Mouse (Mus musculus): ENCODE data around the gene Bcl2. TPM values are rescaled to one million over a fixed set of nuclear protein-coding genes. Genes with fewer than 3 reads are reported as not detected.

Gene Bcl2
- polyA plus RNA-seq, 1 experiment from 2014 or later = 20.9 TPM

- H3K9me3 ChIP-seq (ENCODE audit: control insufficient read depth, low read length) = no peaks in the 10 kb centered on the region
- H3K4me1 ChIP-seq (ENCODE audit: control insufficient read depth, insufficient read depth, low read length) = peaks cover 8% of the 10 kb centered on the region; the same call in 1 of the 2 replicates
- no peak overlapping the region for H3K4me3 ChIP-seq (ENCODE audit: low read length)
- peak overlapping the region; percentile 65; the same call in 1 of the 2 replicates for H3K27ac ChIP-seq (ENCODE audit: low read depth, low read length)
- H3K27me3 ChIP-seq (ENCODE audit: control insufficient read depth, insufficient read depth, low read length) = no peaks in the 10 kb centered on the region
- H3K4me2 ChIP-seq (replicated peaks; ENCODE audit: low read depth, low read length) = peak overlapping the region; percentile 1; the same call in 1 of the 2 replicates
- H3K36me3 ChIP-seq (ENCODE audit: control insufficient read depth, insufficient read depth, low read length) = no peaks in the 10 kb centered on the region
- H3K9ac ChIP-seq (ENCODE audit: low read depth, low read length) = no peak overlapping the region
- WGBS = 49% methylated on average over 18 of the region's 18 CpGs
- ATAC-seq (ENCODE audit: low FRiP score, low TSS enrichment) = peak; percentile 88
Measured at GRCm38 (mm10) chr1:106687435-106688160, 26.5 kb downstream of the Bcl2 start.

- H3K4me2 ChIP-seq (replicated peaks; ENCODE audit: low read depth, low read length) = no peak overlapping the region
- H3K27me3 ChIP-seq (ENCODE audit: control insufficient read depth, insufficient read depth, low read length) = no peaks in the 10 kb centered on the region
- no peaks in the 10 kb centered on the region for H3K9me3 ChIP-seq (ENCODE audit: control insufficient read depth, low read length)
- no peak overlapping the region for H3K4me3 ChIP-seq (ENCODE audit: low read length)
- H3K9ac ChIP-seq (ENCODE audit: low read depth, low read length) = no peak overlapping the region
- WGBS = 78% methylated on average over 2 of the region's 2 CpGs
- no peak overlapping the region for H3K27ac ChIP-seq (ENCODE audit: low read depth, low read length)
- ATAC-seq (ENCODE audit: low FRiP score, low TSS enrichment) = no peak
- peaks cover 8% of the 10 kb centered on the region; the same call in 1 of the 2 replicates for H3K4me1 ChIP-seq (ENCODE audit: control insufficient read depth, insufficient read depth, low read length)
- H3K36me3 ChIP-seq (ENCODE audit: control insufficient read depth, insufficient read depth, low read length) = no peaks in the 10 kb centered on the region
Measured at GRCm38 (mm10) chr1:106685702-106686101, 28.4 kb downstream of the Bcl2 start.

GRCm38 (mm10) chr1:106684546-106684945 is 29.5 kb downstream of the Bcl2 start:
- WGBS = 74% methylated on average over 3 of the region's 3 CpGs
- Histone ChIP-seq H3K36me3 (ENCODE audit: control insufficient read depth, insufficient read depth, low read length) (no peaks in the 10 kb centered on the region), H3K9me3 (ENCODE audit: control insufficient read depth, low read length) (no peaks in the 10 kb centered on the region), H3K9ac (ENCODE audit: low read depth, low read length) (no peak overlapping the region), H3K4me3 (ENCODE audit: low read length) (no peak overlapping the region), H3K27ac (ENCODE audit: low read depth, low read length) (no peak overlapping the region), H3K4me2 (replicated peaks; ENCODE audit: low read depth, low read length) (no peak overlapping the region), H3K4me1 (ENCODE audit: control insufficient read depth, insufficient read depth, low read length) (peaks cover 8% of the 10 kb centered on the region; the same call in 1 of the 2 replicates), H3K27me3 (ENCODE audit: control insufficient read depth, insufficient read depth, low read length) (no peaks in the 10 kb centered on the region)
- no peak for ATAC-seq (ENCODE audit: low FRiP score, low TSS enrichment)

GRCm38 (mm10) chr1:106682829-106683228 is 31.2 kb downstream of the Bcl2 start:
- Histone ChIP-seq H3K9me3 (ENCODE audit: control insufficient read depth, low read length) (no peaks in the 10 kb centered on the region), H3K4me1 (ENCODE audit: control insufficient read depth, insufficient read depth, low read length) (peaks cover 8% of the 10 kb centered on the region; the same call in 1 of the 2 replicates), H3K9ac (ENCODE audit: low read depth, low read length) (no peak overlapping the region), H3K36me3 (ENCODE audit: control insufficient read depth, insufficient read depth, low read length) (no peaks in the 10 kb centered on the region), H3K4me3 (ENCODE audit: low read length) (no peak overlapping the region), H3K4me2 (replicated peaks; ENCODE audit: low read depth, low read length) (no peak overlapping the region), H3K27me3 (ENCODE audit: control insufficient read depth, insufficient read depth, low read length) (no peaks in the 10 kb centered on the region), H3K27ac (ENCODE audit: low read depth, low read length) (no peak overlapping the region)
- ATAC-seq (ENCODE audit: low FRiP score, low TSS enrichment) = no peak
- 70% methylated on average over 3 of the region's 3 CpGs for WGBS

- Histone ChIP-seq H3K4me2 (replicated peaks; ENCODE audit: low read depth, low read length) (no peak overlapping the region), H3K36me3 (ENCODE audit: control insufficient read depth, insufficient read depth, low read length) (no peaks in the 10 kb centered on the region), H3K4me3 (ENCODE audit: low read length) (no peak overlapping the region), H3K27ac (ENCODE audit: low read depth, low read length) (no peak overlapping the region), H3K4me1 (ENCODE audit: control insufficient read depth, insufficient read depth, low read length) (no peaks in the 10 kb centered on the region), H3K27me3 (ENCODE audit: control insufficient read depth, insufficient read depth, low read length) (no peaks in the 10 kb centered on the region), H3K9ac (ENCODE audit: low read depth, low read length) (no peak overlapping the region), H3K9me3 (ENCODE audit: control insufficient read depth, low read length) (no peaks in the 10 kb centered on the region)
- peak; percentile 70 for ATAC-seq (ENCODE audit: low FRiP score, low TSS enrichment)
- WGBS = 15% methylated on average over 6 of the region's 6 CpGs
Measured at GRCm38 (mm10) chr1:106679800-106680515, 34.1 kb downstream of the Bcl2 start.

GRCm38 (mm10) chr1:106678060-106678478 is 36.0 kb downstream of the Bcl2 start:
- H3K27ac ChIP-seq (ENCODE audit: low read depth, low read length) = no peak overlapping the region
- no peak overlapping the region for H3K9ac ChIP-seq (ENCODE audit: low read depth, low read length)

GRCm38 (mm10) chr1:106666140-106667088 is 47.7 kb downstream of the Bcl2 start:
- peak; percentile 95 for ATAC-seq (ENCODE audit: low FRiP score, low TSS enrichment)
- Histone ChIP-seq H3K9me3 (ENCODE audit: control insufficient read depth, low read length) (no peaks in the 10 kb centered on the region), H3K4me2 (replicated peaks; ENCODE audit: low read depth, low read length) (no peak overlapping the region), H3K36me3 (ENCODE audit: control insufficient read depth, insufficient read depth, low read length) (no peaks in the 10 kb centered on the region), H3K27me3 (ENCODE audit: control insufficient read depth, insufficient read depth, low read length) (no peaks in the 10 kb centered on the region), H3K4me1 (ENCODE audit: control insufficient read depth, insufficient read depth, low read length) (peaks cover 32% of the 10 kb centered on the region), H3K4me3 (ENCODE audit: low read length) (no peak overlapping the region), H3K9ac (ENCODE audit: low read depth, low read length) (no peak overlapping the region), H3K27ac (ENCODE audit: low read depth, low read length) (peak overlapping the region; percentile 70; the same call in 1 of the 2 replicates)
- 20% methylated on average over 8 of the region's 8 CpGs for WGBS

More at GRCm38 (mm10) chr1:106678060-106678478, 36.0 kb downstream of the Bcl2 start:
- Histone ChIP-seq H3K4me1 (ENCODE audit: control insufficient read depth, insufficient read depth, low read length) (no peaks in the 10 kb centered on the region), H3K36me3 (ENCODE audit: control insufficient read depth, insufficient read depth, low read length) (no peaks in the 10 kb centered on the region), H3K9me3 (ENCODE audit: control insufficient read depth, low read length) (no peaks in the 10 kb centered on the region), H3K4me2 (replicated peaks; ENCODE audit: low read depth, low read length) (no peak overlapping the region), H3K27me3 (ENCODE audit: control insufficient read depth, insufficient read depth, low read length) (no peaks in the 10 kb centered on the region), H3K4me3 (ENCODE audit: low read length) (no peak overlapping the region)
- no peak for ATAC-seq (ENCODE audit: low FRiP score, low TSS enrichment)
- WGBS = 65% methylated on average over 5 of the region's 5 CpGs

- no peak overlapping the region for H3K4me2 ChIP-seq (replicated peaks; ENCODE audit: low read depth, low read length)
- no peaks in the 10 kb centered on the region for H3K27me3 ChIP-seq (ENCODE audit: control insufficient read depth, insufficient read depth, low read length)
- no peak overlapping the region; the same call in 1 of the 2 replicates for H3K27ac ChIP-seq (ENCODE audit: low read depth, low read length)
- no peak overlapping the region for H3K9ac ChIP-seq (ENCODE audit: low read depth, low read length)
- H3K4me3 ChIP-seq (ENCODE audit: low read length) = no peak overlapping the region
- peaks cover 32% of the 10 kb centered on the region for H3K4me1 ChIP-seq (ENCODE audit: control insufficient read depth, insufficient read depth, low read length)
- no peak for ATAC-seq (ENCODE audit: low FRiP score, low TSS enrichment)
- no peaks in the 10 kb centered on the region for H3K36me3 ChIP-seq (ENCODE audit: control insufficient read depth, insufficient read depth, low read length)
- 95% methylated on average over 1 of the region's 1 CpGs for WGBS
- no peaks in the 10 kb centered on the region for H3K9me3 ChIP-seq (ENCODE audit: control insufficient read depth, low read length)
Measured at GRCm38 (mm10) chr1:106664978-106665377, 49.1 kb downstream of the Bcl2 start.
